Comparison of ENCODE assay signal across 23 mouse cellular contexts in genomic region chr3:98145204-98145603, GRCm38 (mm10). TPM values are rescaled to one million over a fixed set of nuclear protein-coding genes. Genes with fewer than 3 reads are reported as not detected.
DNase-seq lines count a peak whose midpoint lies in the region; ATAC-seq and TF ChIP-seq lines count a peak whose summit lies in the region.
"Had no signal": no experiment of that assay in that cellular context is flagged by ENCODE, and none has a peak within 500 bp of the region (broad histone marks: within the 10 kb centered on the region; RNA-seq: fewer than 3 reads in every experiment).

No protein-coding gene starts in this region.

- TF ChIP-seq CTCF in hindbrain, postnatal 0 days (IDR thresholded peaks at IDR 0.05; ENCODE audit: low read depth): no peak

- 0 out of 2 replicates have a peak, but pooled peaks have one; percentile 24 for ATAC-seq in hindbrain, embryonic 13.5 days (ENCODE audit: low FRiP score)
- no peak for ATAC-seq in liver, embryonic 11.5 days (replicated peaks; ENCODE audit: low FRiP score)
- peak; percentile 34; the same call in 1 of the 2 replicates for ATAC-seq in hindbrain, postnatal 0 days
- ATAC-seq: forebrain, embryonic 16.5 days; intestine, embryonic 15.5 days had no signal

- no peaks in the 10 kb centered on the region for H3K9me3 ChIP-seq in hindbrain, embryonic 13.5 days
- H3K9me3 ChIP-seq in hindbrain, embryonic 10.5 days: no peaks in the 10 kb centered on the region
- H3K9me3 ChIP-seq in liver, embryonic 11.5 days (ENCODE audit: control insufficient read depth, low read length): no peaks in the 10 kb centered on the region
- no peaks in the 10 kb centered on the region for H3K9me3 ChIP-seq in embryonic facial prominence, embryonic 10.5 days
- no peaks in the 10 kb centered on the region for H3K9me3 ChIP-seq in hindbrain, postnatal 0 days (ENCODE audit: low read length)
- H3K9me3 ChIP-seq: embryonic facial prominence, embryonic 15.5 days; intestine, embryonic 15.5 days had no signal

- no peak overlapping the region for H3K9ac ChIP-seq in hindbrain, embryonic 13.5 days
- H3K9ac ChIP-seq in liver, embryonic 11.5 days (ENCODE audit: low read depth, low read length): no peak overlapping the region
- no peak overlapping the region for H3K9ac ChIP-seq in hindbrain, postnatal 0 days (replicated peaks; ENCODE audit: low read length)
- H3K9ac ChIP-seq: embryonic facial prominence, embryonic 15.5 days; intestine, embryonic 15.5 days had no signal

- no peak overlapping the region for H3K4me3 ChIP-seq in hindbrain, embryonic 13.5 days
- no peak overlapping the region for H3K4me3 ChIP-seq in hindbrain, embryonic 10.5 days
- H3K4me3 ChIP-seq in liver, embryonic 11.5 days (ENCODE audit: low read depth, low read length): no peak overlapping the region
- no peak overlapping the region for H3K4me3 ChIP-seq in embryonic facial prominence, embryonic 10.5 days
- no peak overlapping the region for H3K4me3 ChIP-seq in hindbrain, postnatal 0 days (ENCODE audit: low read length)
- H3K4me3 ChIP-seq: embryonic facial prominence, embryonic 15.5 days; erythroblast, embryonic 14.5 days; gastrocnemius, adult 2 months; intestine, embryonic 15.5 days had no signal

- H3K4me1 ChIP-seq in hindbrain, embryonic 13.5 days (replicated peaks): no peaks in the 10 kb centered on the region
- no peaks in the 10 kb centered on the region for H3K4me1 ChIP-seq in hindbrain, embryonic 10.5 days (replicated peaks)
- H3K4me1 ChIP-seq in liver, embryonic 11.5 days (replicated peaks; ENCODE audit: control insufficient read depth, insufficient read depth, low read length): no peaks in the 10 kb centered on the region
- no peaks in the 10 kb centered on the region for H3K4me1 ChIP-seq in embryonic facial prominence, embryonic 10.5 days
- no peaks in the 10 kb centered on the region for H3K4me1 ChIP-seq in hindbrain, postnatal 0 days (ENCODE audit: insufficient read depth, low read length)
- H3K4me1 ChIP-seq: embryonic facial prominence, embryonic 15.5 days; intestine, embryonic 15.5 days had no signal

- DNase-seq in hindbrain, embryonic 10.5 days (ENCODE audit: low spot score): no peak
- DNase-seq in liver, embryonic 11.5 days (ENCODE audit: low spot score): peak; percentile 20
- no peak for DNase-seq in liver
- DNase-seq in embryonic facial prominence, embryonic 10.5 days (ENCODE audit: low spot score): no peak
- DNase-seq in hindbrain, postnatal 0 days (ENCODE audit: low spot score): no peak
- no peak for DNase-seq in spleen, postnatal 36 days (ENCODE audit: low spot score in 2 of 2)
- no peak for DNase-seq in retina, embryonic 14.5 days (ENCODE audit: low spot score)
- DNase-seq: adrenal gland, adult 2 months; adrenal gland, postnatal 25 days; cerebellum, adult 2 months; cerebellum, postnatal 10 days; gastrocnemius, adult 2 months; gastrocnemius, postnatal 25 days; heart, postnatal 14 days had no signal

- H3K27me3 ChIP-seq in hindbrain, embryonic 13.5 days: no peaks in the 10 kb centered on the region
- no peaks in the 10 kb centered on the region for H3K27me3 ChIP-seq in hindbrain, embryonic 10.5 days (ENCODE audit: insufficient read depth, poor library complexity, severe bottlenecking)
- no peaks in the 10 kb centered on the region for H3K27me3 ChIP-seq in liver, embryonic 11.5 days (replicated peaks; ENCODE audit: control insufficient read depth, insufficient read depth, low read length)
- no peaks in the 10 kb centered on the region for H3K27me3 ChIP-seq in embryonic facial prominence, embryonic 10.5 days (replicated peaks; ENCODE audit: low read depth, poor library complexity, severe bottlenecking)
- no peaks in the 10 kb centered on the region for H3K27me3 ChIP-seq in hindbrain, postnatal 0 days (ENCODE audit: insufficient read depth, low read length)
- H3K27me3 ChIP-seq: embryonic facial prominence, embryonic 15.5 days; intestine, embryonic 15.5 days had no signal

- whole genome bisulfite sequencing in hindbrain, embryonic 13.5 days: 82% methylated on average over 10 of the region's 10 CpGs
- 87% methylated on average over 10 of the region's 10 CpGs for WGBS in hindbrain, embryonic 10.5 days
- WGBS in liver, embryonic 11.5 days: 89% methylated on average over 10 of the region's 10 CpGs
- WGBS in embryonic facial prominence, embryonic 10.5 days: 78% methylated on average over 10 of the region's 10 CpGs
- 63% methylated on average over 10 of the region's 10 CpGs for WGBS in hindbrain, postnatal 0 days

- H3K27ac ChIP-seq in hindbrain, embryonic 13.5 days: no peak overlapping the region
- no peak overlapping the region for H3K27ac ChIP-seq in hindbrain, embryonic 10.5 days
- H3K27ac ChIP-seq in liver, embryonic 11.5 days (ENCODE audit: low read depth, low read length): no peak overlapping the region
- H3K27ac ChIP-seq in embryonic facial prominence, embryonic 10.5 days (replicated peaks): peak overlapping the region; percentile 35; the same call in 1 of the 2 replicates
- H3K27ac ChIP-seq in hindbrain, postnatal 0 days: peak overlapping the region; percentile 41; the same call in 1 of the 2 replicates
- H3K27ac ChIP-seq: embryonic facial prominence, embryonic 15.5 days; gastrocnemius, adult 2 months; intestine, embryonic 15.5 days had no signal

- H3K36me3 ChIP-seq in hindbrain, embryonic 13.5 days: peaks cover 69% of the 10 kb centered on the region
- H3K36me3 ChIP-seq in hindbrain, embryonic 10.5 days: peaks cover 96% of the 10 kb centered on the region
- peaks cover 43% of the 10 kb centered on the region for H3K36me3 ChIP-seq in liver, embryonic 11.5 days (ENCODE audit: control insufficient read depth, insufficient read depth, low read length)
- H3K36me3 ChIP-seq in embryonic facial prominence, embryonic 10.5 days (replicated peaks): peaks cover 98% of the 10 kb centered on the region
- H3K36me3 ChIP-seq in hindbrain, postnatal 0 days (ENCODE audit: insufficient read depth, low read length): peaks cover 16% of the 10 kb centered on the region; the same call in 1 of the 2 replicates

- H3K4me2 ChIP-seq in hindbrain, embryonic 13.5 days: no peak overlapping the region
- no peak overlapping the region for H3K4me2 ChIP-seq in liver, embryonic 11.5 days
- no peak overlapping the region for H3K4me2 ChIP-seq in hindbrain, postnatal 0 days (ENCODE audit: low read depth, low read length)
- H3K4me2 ChIP-seq: embryonic facial prominence, embryonic 15.5 days; intestine, embryonic 15.5 days had no signal

RNA-seq across cellular contexts. Expression of gene Adam30, which starts 15.2 kb away (rescaled TPM):
- 0.05 TPM in 1 of 2 replicates, not detected in the other for polyA plus RNA-seq in hindbrain, embryonic 13.5 days (2015; fragmentation: Nextera tagmentation; extraction: Ambion mirVana)
- polyA plus RNA-seq in hindbrain, embryonic 10.5 days (2016; fragmentation: Nextera tagmentation; extraction: Ambion mirVana): not detected in 2 replicates
- polyA plus RNA-seq in liver, embryonic 11.5 days (2014; fragmentation: Nextera tagmentation; extraction: Ambion mirVana): not detected in 2 replicates
- polyA plus RNA-seq in embryonic facial prominence, embryonic 10.5 days (2016; fragmentation: Nextera tagmentation; extraction: Ambion mirVana): not detected in 2 replicates
- 0.10 TPM in 1 of 2 replicates, not detected in the other for total RNA-seq in hindbrain, postnatal 0 days (2014; rRNA removed)
- not detected in 2 replicates for polyA plus RNA-seq in hindbrain, postnatal 0 days (2015; fragmentation: Nextera tagmentation; extraction: Ambion mirVana)
- total RNA-seq: adrenal gland, adult 2 months; adrenal gland, postnatal 25 days; gastrocnemius, adult 2 months; gastrocnemius, postnatal 25 days; granulocyte monocyte progenitor cell, adult 5-6 weeks had no signal
- polyA plus RNA-seq: adrenal gland, adult 2 months; cerebellum, adult 2 months; embryonic facial prominence, embryonic 11.5 days; embryonic facial prominence, embryonic 15.5 days; erythroblast, embryonic 14.5 days; forebrain, embryonic 11.5 days; forebrain, embryonic 16.5 days; heart, embryonic 14.5 days; intestine, embryonic 15.5 days had no signal

Comparison
In these comparisons a context has a peak if more than half of its experiments do, and no peak if none do; other contexts are left out.
1. H3K27ac ChIP-seq: peak in embryonic facial prominence, embryonic 10.5 days (single experiment) and hindbrain, postnatal 0 days (single experiment); none in hindbrain, embryonic 13.5 days (single experiment), hindbrain, embryonic 10.5 days (single experiment) and liver, embryonic 11.5 days (single experiment).